Mouse (Mus musculus) bone marrow, adult 2 months (tissue): Measurements from ENCODE around the gene Lamb1.

Source experiments
- CTCF ChIP-seq: fragments of 200-500 bp; IDR thresholded peaks from 2 replicates; pipeline ENCODE4 v1.5.1; 2011; ENCODE audit warnings: low read length, control low read depth; ENCODE audit not compliant: control insufficient read depth, insufficient read depth
- POLR2A ChIP-seq: fragments of 200-500 bp; IDR thresholded peaks from 2 replicates; pipeline ENCODE4 v1.6.1; 2011; ENCODE audit warnings: low read depth, mild to moderate bottlenecking, control low read depth, low read length, borderline replicate concordance; ENCODE audit not compliant: control insufficient read depth

- TF ChIP-seq POLR2A: no peak
- TF ChIP-seq CTCF: no peak
Observed at GRCm38 (mm10) chr12:31254978-31255377, 10.1 kb upstream of the Lamb1 start.
